Mouse (Mus musculus) embryonic stem cell, embryonic (primary cell): ENCODE measurements around the gene Grem2.

Source experiments
- CTCF ChIA-PET, 4 experiments: fragments of 300-600 bp in 2 of 4; fragments of 350-600 bp in 2 of 4; sonication (Branson Sonifier 250); formaldehyde crosslinking; loops; one replicate each; lab custom pipeline; 2022; ENCODE audit warnings: inconsistent platforms in 2 of 4; lab: Charles Lee
- POLR2A ChIA-PET, 4 experiments: fragments of 300-600 bp in 2 of 4; fragments of 350-600 bp in 2 of 4; sonication (Branson Sonifier 250); formaldehyde crosslinking; loops; one replicate each; lab custom pipeline; 2022; ENCODE audit warnings: antibody characterized with exemption in 4 of 4, inconsistent platforms in 1 of 4; lab: Charles Lee

The Grem2 gene

DNA sequence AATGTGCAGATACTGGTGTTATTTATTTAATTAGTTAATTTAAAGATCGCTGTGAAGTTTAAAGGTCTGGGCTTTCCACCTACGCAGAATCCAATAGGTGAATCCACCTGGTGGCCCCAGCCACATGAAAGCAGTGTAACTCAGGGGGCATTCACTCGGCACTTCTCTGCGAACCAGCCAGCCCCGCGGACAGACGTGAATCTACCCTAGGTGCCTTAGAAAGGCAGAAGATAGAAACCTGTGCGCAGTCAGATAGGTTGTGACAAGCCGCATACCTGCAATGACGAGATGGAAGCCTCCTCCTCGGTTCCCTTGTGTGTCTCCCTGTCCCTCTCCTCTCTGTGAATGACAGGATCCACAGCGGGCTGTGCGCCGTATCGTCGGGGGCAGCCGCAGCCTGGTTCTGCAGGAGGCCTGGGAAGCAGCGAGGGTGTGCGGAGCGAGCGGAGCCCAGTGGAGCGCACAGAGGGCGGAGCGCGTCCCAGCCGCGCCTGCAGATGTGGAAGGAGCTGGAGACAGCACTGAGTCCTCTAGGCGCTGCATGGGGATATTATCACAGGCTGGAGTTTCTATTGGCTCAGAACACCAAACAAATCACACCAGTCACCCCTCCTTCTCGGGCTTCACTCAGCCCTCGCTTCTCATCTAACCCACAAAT, at the start of gene Grem2:
Grem2 (minus strand) TSS at position 522 of the 658 bp plus-strand sequence.
- POLR2A ChIA-PET, result interaction anchor here in 1 of 4 experiments (0.7 to 1.0 kb wide), 2 partner anchors 10 to 14 kb away, joined by 3 read pairs; no protein-coding TSS in a partner anchor
- CTCF ChIA-PET, result interaction anchor here in 1 of 4 experiments (0.6 kb wide), 1 partner anchor 820 kb away, joined by 3 read pairs; no protein-coding TSS in a partner anchor

DNA sequence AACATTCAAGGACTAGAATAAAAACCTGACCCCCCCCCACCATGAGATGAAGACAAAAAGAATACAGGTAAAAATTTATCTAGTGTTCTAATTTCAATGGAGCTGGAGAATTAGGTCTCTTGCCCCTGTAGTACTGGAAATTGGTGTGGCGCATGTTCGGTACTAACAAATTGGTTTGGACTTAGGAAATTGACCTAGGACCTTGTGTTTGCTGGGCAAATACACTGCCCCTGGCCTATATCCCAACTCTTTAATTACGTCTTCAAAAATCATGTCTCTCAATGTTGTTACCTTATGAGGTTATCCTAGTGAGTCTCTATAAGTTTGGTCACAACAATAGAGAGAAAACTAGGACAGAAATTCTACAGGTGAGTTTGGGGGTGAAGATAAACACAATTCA, 38.2 kb upstream of the Grem2 start:
- CTCF ChIA-PET, result interaction anchor here in 1 of 4 experiments (0.6 kb wide), 1 partner anchor 75 kb away, joined by 6 read pairs; no protein-coding TSS in a partner anchor
- POLR2A ChIA-PET, result no interaction called here

DNA sequence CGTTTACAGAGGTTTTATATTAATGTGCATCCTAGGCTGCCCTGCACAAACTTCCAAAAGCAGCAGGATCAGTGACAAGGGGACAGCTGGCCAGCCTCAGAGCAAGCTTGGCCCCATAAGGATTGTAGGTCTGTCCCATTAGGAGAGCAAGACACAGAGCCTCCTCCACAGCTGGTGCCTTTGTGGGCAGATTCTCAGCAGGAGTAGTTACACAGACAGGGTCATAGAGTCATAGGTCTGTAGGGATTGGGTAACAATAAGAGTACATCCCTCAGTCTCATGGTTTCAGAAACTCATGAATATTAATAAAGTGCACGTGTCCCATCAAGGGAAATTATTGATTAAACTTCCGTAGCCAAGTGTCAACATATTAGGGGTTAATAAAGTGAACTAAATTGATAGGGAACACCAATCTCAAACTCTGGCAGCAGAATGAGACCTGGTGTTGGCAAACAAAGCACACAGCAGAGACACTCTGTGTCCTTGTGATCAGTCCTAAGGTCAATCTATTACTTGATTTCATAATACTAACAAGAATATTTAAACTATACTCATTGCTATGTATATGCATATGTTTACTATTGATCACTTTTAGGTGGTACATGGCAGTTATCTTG, 9.5 kb upstream of the Grem2 start:
- ChIA-PET CTCF (no interaction called here), POLR2A (no interaction called here)

DNA sequence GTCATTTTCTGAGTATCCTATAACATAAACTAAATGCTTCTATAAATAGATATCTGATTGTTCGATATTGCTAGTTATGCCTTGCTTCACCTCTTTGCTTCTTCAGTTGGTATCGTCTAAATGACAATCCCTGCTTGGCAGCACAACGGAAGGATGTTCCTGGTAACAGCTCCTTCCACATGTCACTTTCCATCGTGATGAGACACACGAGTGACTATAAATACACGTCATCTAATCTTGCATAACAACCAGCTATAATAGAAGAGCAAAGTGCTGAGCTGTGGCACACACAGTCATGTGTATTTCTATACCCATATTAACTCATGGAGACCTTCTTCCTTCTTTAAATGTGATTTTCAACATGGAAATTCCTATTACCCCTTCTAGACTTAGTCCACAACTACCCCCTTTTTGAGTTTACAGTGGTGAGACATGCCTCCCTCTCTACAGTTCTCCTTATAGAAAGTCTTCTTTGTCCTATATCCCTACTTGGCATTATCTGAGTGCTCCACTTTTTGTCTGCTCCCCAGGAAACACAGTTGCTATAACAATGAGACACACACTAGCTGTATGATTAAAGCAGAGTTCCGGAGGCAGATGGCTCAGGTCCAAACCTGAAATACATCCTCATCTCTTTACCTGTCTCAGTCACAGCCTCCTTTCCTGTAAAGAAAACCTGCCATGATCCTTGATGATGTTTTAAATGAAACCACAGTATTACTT, 8.0 kb upstream of the Grem2 start:
- ChIA-PET POLR2A (no interaction called here), CTCF (no interaction called here)

DNA sequence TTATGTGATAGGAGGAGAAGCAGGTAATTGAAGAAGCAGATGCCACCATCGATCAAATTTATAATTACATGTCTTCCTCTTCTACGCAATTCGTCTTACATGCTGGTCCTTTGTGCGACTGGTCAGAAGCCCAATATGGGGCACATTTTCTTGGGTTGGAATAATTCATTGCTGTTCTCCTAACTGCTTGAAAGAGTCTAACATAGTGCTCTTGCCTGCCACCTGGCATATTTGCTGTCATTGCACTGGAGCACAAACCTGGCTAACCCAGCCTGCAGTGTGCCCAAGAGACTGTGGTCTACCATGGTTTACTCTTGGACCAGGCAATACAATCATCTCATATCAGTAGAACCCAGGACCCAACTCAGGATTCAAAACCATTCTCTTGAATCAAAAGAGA, 2.7 kb downstream of the Grem2 start:
- POLR2A ChIA-PET, result no interaction called here
- CTCF ChIA-PET, result no interaction called here

DNA sequence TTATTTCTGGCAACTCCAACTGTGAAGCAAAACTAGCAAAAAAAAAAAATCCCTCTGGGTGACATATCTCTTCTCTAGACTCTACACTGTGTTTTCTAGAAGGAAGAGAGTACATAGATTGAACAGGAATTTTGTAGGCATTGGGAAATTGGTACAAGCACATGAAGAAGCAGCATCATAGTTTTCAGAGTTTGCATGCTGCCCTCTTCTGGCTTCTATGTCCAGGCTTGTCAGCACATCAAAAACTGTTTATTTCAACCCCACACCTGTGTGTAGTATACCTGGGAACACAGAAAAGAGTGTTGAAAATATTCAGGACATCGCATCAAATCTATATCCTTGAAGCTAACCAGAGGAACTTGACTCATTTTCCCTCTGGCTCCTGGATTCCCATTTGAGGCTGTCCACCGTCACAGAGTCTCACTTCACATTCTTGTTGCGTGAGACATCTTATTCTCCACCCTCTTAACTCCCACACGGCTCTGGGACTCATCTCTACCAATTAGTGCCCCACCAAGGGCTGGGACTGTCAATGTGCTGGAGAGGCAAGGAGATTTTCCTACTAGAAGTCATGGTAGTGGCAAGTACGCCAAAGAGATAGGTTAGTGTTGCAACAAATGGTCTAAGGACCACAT, 3.3 kb downstream of the Grem2 start:
- ChIA-PET CTCF (no interaction called here), POLR2A (no interaction called here)

DNA sequence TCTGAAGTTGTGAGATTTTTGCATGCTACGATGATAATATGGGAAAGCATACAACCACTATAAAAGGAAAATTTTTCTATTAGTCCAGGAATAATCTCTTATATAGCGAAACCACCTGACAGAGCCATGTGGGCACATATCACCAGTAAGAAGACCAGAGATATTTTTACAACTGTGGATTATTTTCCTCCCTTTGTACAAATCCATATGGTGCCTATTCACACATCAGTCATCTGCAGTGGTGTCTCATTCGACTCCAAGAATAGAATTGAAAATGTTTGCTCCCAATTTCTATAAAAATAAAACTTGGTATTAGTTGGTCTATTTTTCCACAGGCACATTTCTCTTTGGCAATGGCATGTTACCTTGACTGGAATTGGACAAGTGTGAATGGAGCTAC, 11.8 kb downstream of the Grem2 start:
- POLR2A ChIA-PET, result no interaction called here
- CTCF ChIA-PET, result no interaction called here

DNA sequence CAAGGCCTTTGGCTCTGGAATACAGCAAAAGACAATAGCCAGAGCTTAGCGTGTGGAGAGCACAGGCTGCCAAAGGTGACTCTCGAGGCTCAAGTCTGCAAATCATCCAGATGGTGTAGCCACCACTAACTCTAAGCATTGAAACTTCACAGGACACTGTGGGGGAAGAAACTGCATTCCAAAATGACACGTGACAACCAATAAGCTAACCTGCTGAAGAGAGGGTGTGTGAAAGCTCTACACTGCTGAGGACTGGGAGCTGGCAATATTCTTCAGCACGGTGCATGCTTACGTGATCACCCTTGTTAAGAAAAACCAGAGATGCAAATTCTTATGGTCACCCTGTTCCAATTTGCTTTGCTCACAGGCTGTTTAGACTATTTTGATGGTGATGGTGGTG, 13.4 kb downstream of the Grem2 start:
- POLR2A ChIA-PET, result no interaction called here
- CTCF ChIA-PET, result no interaction called here

DNA sequence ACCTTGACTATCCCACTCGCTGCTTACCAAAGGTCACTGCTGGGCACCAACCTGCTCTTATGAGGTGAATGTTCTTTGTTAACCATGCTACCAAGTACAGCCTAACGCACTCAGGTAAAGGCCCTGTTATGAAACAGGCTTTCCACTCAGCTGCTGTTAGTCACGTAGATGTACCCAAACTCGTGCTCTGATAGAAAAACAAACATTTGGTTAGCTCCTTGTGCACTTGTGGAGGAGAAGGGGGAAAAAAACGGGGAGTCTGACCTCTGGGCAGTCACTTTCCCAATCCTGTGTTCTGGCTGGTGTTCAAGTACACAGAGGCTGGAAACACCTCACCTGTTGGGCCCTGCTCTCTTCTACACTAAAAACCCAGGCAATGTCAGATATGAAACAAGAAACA, 14.0 kb downstream of the Grem2 start:
- ChIA-PET POLR2A (no interaction called here), CTCF (no interaction called here)

DNA sequence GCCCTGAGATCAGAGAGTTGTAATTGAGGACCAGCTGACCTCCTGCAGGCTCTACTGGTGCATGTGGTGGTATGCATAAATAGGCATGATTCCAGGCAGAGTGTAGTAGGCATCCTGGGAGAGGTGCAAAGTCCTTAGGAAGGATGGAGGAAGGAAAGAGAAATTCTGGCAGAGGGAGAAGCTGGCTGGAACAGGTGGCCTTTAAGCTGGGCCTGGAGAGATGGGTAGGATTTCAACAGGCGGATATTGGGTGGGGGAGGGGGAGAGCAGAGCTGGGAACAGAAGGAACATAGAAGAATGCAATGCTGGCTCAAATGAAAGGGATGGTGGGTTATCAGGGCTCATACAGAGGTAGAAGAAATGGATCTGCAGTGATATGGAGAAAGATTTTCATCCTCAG, 18.9 kb downstream of the Grem2 start:
- CTCF ChIA-PET, result no interaction called here
- POLR2A ChIA-PET, result no interaction called here

DNA sequence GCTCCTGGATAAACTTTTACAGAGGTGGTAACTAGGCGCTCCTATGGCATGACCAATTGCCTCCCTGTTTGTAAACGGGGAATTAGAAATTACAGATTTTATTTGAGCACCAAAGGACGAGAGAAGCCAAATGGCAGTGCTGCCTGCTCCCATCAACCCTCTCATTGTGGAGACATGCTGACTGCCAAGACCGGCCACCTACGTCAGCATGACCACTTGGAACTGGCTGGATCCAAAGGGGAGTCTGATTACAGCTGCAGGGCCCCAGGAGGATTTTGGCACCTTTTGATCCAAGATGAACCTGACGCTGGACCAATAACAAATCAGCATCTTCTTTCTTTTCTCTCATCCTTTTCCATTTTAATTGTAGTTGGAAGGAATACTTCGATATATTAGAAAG, 29.1 kb downstream of the Grem2 start:
- CTCF ChIA-PET, result no interaction called here
- POLR2A ChIA-PET, result no interaction called here

DNA sequence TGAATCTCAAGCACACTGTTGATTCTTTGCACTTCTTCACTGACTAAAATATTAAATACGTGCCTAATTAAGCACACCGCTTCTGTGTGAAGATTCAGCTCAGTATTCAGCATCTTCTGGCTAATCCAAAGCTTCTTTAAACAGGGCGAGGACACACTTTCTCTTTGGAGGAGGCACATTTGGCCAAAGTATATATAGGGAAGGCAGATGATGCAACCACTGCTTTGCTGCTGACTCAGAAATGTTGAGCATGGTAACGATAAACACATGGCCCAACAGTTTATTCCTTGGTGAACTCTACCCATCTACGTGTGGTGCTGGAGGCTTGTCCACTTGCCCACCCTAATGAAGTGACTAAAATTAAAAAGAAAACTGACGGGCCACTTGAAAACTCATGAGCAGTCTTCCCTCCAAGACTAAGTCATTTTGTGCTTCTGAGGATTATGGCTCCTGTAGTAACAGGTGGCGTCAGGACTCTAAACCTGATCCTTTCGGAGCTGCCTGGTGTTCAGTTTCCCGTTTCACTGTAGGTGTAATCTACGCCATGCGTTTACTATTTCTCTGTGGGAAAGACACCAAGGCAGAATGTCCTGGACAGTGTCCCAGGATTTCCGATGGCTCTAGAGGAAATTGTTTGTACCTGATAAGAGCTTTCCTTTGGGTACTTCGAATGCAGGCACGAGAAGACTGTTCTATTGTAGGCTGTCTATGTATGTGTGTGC, 32.8 kb downstream of the Grem2 start:
- CTCF ChIA-PET, result no interaction called here

DNA sequence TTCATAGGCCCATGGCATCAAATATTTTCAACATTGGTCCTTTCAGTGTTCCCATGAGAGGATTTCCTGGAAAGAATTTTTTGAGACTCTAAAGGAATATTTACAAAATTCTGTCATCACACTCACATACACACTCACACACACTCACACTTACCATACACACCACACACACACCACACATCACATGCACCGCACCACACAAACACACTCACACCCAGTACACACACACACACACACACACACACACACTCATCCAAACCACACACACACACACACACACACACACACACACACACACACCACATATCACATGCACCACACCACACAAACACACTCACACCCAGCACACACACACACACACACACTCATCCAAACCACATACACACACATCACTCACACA, 33.5 kb downstream of the Grem2 start:
- POLR2A ChIA-PET, result no interaction called here
- CTCF ChIA-PET, result no interaction called here

More for the DNA sequence above, 32.8 kb downstream of the Grem2 start:
- POLR2A ChIA-PET, result no interaction called here

DNA sequence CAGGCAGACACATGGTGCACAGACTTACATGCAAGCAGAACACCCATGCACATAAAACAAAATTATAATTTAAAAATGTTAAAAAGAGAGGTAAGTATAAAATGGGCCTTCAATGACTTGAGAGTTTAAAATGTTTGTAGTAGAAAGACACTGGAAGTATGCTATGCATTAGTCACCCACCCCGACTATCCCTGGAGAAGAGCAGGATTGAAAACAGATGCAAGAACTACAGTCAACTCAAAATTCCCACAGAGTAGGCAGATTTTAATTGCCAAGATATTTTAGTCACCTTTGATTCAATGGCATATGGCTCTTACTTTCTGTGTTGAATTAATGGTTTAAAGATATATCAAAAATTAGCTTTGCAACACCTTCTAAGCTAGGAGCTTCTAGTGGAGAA, 39.1 kb downstream of the Grem2 start:
- ChIA-PET CTCF (no interaction called here), POLR2A (no interaction called here)

DNA sequence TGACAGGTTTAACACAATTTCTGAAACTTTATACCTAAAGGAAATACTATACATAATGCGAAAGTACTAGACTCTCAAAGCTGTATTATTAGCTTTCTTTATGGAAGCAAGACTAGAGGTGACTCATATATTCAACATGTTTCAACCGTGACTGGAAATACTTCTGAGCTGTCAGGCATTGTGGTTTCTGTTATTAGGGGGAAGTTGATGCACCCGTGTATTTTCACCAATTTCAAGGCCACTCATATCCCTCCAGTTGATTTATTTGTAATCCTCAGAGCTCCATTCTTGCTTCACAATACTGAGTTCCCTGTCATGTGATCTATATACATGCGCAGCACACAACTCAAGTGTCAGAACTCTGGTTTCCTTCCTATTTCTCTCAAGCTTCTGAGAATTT, 46.4 kb downstream of the Grem2 start:
- ChIA-PET POLR2A (no interaction called here), CTCF (no interaction called here)

DNA sequence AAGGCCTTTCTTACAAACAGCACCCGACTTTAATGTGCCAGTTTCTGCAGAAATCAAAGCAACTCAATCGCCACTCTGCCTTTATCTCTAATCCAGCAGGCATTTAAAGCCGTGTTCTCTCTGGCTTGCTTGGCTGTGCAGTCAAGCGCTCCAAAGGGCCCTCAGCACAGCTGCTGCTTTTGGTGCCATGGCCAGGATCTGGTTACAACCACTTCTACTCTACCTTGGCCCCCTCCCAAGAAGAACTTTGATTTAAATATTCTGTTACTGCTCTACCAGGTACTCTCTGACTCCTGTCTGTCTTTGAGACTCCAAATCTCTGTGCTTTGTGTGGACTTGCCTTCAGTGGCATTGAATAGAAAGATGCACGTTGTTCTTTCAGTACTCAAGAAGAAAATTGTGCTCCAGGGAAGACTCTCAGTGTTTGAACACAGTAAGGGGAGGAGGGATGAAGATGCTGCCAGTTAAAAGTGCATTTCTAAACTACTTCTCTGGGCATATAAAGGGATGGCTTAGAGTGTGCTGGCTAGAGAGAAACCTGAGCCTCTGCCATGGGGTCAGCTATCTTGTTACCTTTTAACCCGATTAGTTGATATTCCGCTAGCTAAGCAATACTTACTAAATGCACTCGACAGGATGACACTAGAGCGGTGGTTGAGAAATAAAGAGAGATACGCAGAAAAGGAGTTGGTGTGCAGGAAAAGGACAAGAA, 61.1 kb downstream of the Grem2 start:
- CTCF ChIA-PET, result interaction anchor here in 1 of 4 experiments (0.6 kb wide), 1 partner anchor 425 kb away, joined by 3 read pairs; no protein-coding TSS in a partner anchor
- POLR2A ChIA-PET, result interaction anchor here in 1 of 4 experiments (0.7 kb wide), 1 partner anchor 335 kb away, joined by 4 read pairs; no protein-coding TSS in a partner anchor

DNA sequence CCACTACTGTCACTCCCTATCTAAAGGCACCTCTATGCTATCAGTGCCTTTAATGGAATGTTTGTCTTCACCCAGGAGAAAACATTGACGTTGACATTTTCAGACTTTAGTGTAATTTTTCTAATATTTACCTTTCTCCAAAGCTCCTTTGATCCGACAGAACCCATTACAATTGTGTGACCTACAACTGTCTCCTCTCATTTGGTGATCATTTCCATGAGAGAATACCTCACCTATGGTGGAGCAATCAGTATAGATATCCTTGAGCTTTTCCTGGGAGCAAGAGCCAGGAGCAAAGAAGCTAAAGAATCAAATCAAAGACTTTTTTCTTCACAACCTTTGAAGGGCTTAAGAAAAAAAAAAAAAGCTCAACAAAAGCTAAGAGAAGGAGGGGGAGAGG, 65.4 kb downstream of the Grem2 start:
- POLR2A ChIA-PET, result interaction anchor here in 1 of 4 experiments (0.6 kb wide), 1 partner anchor 56 kb away, joined by 3 read pairs; no protein-coding TSS in a partner anchor
- CTCF ChIA-PET, result no interaction called here

DNA sequence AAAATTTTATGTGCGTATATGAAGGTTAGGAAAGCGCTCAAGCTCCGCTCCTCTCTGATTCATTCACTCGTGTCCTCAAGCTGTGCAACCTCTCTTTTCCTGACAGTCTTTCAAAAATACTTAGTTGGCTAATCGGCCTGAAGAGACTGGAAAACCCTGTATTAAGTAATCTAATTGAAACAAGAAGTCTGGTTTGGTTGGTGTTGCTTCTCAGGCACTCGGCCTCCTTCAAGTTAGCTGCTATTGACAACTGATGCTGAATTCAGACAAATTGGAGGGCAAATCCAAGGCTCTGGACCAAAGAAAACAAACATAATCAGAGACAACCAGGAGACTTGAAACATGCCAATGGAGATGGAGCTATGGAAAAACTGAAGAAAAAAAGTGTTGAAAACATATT, 76.8 kb downstream of the Grem2 start:
- POLR2A ChIA-PET, result no interaction called here
- CTCF ChIA-PET, result interaction anchor here in 1 of 4 experiments (0.6 kb wide), 1 partner anchor 28 kb away, joined by 3 read pairs; no protein-coding TSS in a partner anchor
